Mouse (Mus musculus) left cerebral cortex, postnatal 25 days (tissue): ENCODE measurements at regions not wholly inside any gene's neighbourhood (a gene's known extent, or its start where the extent isn't known, plus 50 kb on each side); places are given as distances from the start of the nearest gene placed in this dataset.

ENCODE experiments used
- DNase-seq, 2 experiments: peaks; one replicate each; pipeline ENCODE4 v3.0.0; 2022; ENCODE audit warnings: low spot score in 2 of 2, mixed read lengths in 1 of 2
- intact Hi-C: fragments of 180-260 bp; cut with DNase I; formaldehyde crosslinking; loops from one replicate; pipeline ENCODE4 v1.15.1; 2025

- intact Hi-C loops: no loop called here
- DNase-seq: peak in 1 of 2 experiments; percentile 53
Observed at GRCm38 (mm10) chr14:39956588-39956987, 483.7 kb upstream of the Nrg3 start.

DNA sequence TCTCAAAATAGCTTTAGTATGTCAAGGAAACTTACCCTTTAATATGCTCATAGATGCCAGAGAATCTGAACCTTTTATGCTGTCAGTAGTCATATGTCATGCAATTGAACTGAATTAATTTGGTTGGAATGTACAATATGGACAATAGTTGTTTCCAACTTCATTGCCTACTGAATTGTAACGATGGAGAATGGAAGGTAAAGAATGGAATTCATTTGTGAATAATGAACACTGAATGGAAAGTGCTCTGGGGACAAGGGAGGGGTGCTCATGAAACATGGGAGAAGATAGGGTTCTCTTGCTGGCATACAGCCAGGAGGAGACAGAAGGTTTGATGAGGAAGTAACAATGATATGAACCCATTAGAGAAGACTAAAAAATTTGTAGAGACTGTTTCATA, 471.8 kb upstream of the Nrg3 start:
- DNase-seq: no peak
- intact Hi-C loops: no loop called here
